Mouse (Mus musculus): ENCODE data around the gene Tmem17.

Tmem17 gene

GRCm38 (mm10) chr11:22512038-22513001 lies at the start of gene Tmem17:
TSS of gene Tmem17 (plus strand) at chr11:22512088.
- peak; percentile 79 for DNase-seq (ENCODE audit: low spot score)

- DNase-seq (ENCODE audit: low spot score) = no peak
Observed at GRCm38 (mm10) chr11:22479836-22480619, 31.9 kb upstream of the Tmem17 start.

- peak; percentile 72 for DNase-seq (ENCODE audit: low spot score)
Observed at GRCm38 (mm10) chr11:22481639-22482361, 30.1 kb upstream of the Tmem17 start.

- no peak for DNase-seq (ENCODE audit: low spot score)
Observed at GRCm38 (mm10) chr11:22482362-22482760, 29.5 kb upstream of the Tmem17 start.

- DNase-seq (ENCODE audit: low spot score) = no peak
Observed at GRCm38 (mm10) chr11:22493694-22494319, 18.1 kb upstream of the Tmem17 start.

- DNase-seq (ENCODE audit: low spot score) = no peak
Observed at GRCm38 (mm10) chr11:22494941-22495340, 16.9 kb upstream of the Tmem17 start.

GRCm38 (mm10) chr11:22499396-22499795 lies 12.5 kb upstream of the Tmem17 start:
- no peak for DNase-seq (ENCODE audit: low spot score)

DNA sequence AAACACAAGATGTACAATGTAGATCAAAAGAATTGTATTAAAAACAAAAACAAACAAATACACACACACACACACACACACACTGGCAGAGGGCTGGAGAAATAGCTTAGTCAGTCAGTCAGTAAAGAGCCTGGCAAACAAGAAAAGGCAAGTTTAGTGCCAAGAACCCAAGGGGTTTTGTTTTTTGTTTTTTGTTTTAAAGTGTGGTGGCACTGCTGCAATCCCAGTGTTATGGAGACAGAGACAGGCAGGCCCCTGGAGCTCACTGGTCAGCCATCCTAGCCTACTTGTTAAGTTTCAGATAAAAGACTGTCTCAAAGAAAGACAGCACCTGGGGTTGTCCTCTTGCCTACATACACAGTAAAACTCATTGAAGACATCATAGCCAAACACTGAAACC lies 12.0 kb upstream of the Tmem17 start:
- peak; percentile 61 for DNase-seq (ENCODE audit: low spot score)

- DNase-seq (ENCODE audit: low spot score) = no peak
Observed at GRCm38 (mm10) chr11:22500771-22501566, 10.9 kb upstream of the Tmem17 start.

DNA sequence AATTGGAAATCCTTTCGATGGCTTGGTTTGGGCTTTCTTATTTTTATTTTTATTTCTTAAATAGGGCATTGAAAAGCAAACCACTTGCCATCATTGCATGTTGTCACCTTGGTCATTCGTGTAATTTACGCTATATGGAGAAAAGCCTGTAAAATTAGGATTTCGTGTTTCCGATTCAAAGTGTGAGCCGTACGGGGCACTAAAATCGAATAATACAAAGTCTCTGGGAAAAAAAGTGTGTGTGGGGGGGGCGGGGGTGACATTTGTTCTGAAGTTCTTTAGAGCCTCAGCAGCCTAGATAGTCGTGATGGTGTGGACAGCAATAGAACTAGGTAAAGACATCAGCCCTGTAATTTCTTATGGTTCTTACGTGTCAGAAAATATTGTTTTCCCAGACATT lies 1.2 kb downstream of the Tmem17 start:
- DNase-seq (ENCODE audit: low spot score) = no peak

- DNase-seq (ENCODE audit: low spot score) = no peak
Observed at GRCm38 (mm10) chr11:22515061-22515460, 3.2 kb downstream of the Tmem17 start.

GRCm38 (mm10) chr11:22518445-22518844 lies 6.6 kb downstream of the Tmem17 start:
- DNase-seq (ENCODE audit: low spot score) = no peak

GRCm38 (mm10) chr11:22520251-22520650 lies 8.4 kb downstream of the Tmem17 start:
- no peak for DNase-seq (ENCODE audit: low spot score)

DNA sequence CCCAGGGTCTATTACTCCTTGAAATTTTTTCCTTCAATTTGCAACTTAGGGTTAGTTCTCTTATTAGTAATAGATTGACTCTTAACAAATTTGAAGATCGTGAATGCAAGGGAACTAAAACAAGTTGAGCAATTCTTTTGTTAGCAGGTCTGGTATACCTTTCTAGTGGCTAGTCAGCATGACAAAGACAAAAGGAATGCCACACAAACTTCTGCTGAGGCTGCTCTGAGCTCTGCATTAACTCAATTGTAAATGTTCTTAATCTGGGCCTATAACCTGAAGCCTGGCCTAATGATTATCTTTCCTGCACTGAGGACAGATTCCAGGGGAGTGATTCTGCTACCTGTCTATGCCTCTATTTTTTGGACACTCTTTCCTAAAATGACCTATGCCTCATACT lies 12.7 kb downstream of the Tmem17 start:
- DNase-seq (ENCODE audit: low spot score) = no peak

GRCm38 (mm10) chr11:22540600-22540999 lies 28.7 kb downstream of the Tmem17 start:
- DNase-seq (ENCODE audit: low spot score) = no peak

DNA sequence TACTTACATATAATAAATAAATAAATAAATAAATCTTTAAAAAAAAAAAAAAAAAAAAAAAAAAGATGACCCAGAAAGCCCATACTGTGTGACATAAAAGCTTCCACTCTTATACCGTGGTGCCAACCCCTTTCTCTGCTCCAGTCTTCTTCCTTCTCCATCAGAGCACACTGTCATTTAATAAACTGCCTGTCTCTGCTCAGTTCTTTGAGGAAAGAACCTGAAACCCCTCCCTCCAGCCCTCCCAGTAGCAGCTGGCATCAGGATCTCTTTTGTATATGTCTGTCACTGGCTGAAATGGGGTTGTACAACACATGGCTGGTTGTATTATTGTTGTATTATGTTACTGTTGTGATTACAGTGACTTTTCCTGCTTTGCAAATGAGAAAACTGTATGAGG lies 48.2 kb downstream of the Tmem17 start:
- DNase-seq (ENCODE audit: low spot score) = no peak

- DNase-seq (ENCODE audit: low spot score) = no peak
Observed at GRCm38 (mm10) chr11:22560503-22561328, 48.8 kb downstream of the Tmem17 start.

GRCm38 (mm10) chr11:22561329-22561592 lies 49.4 kb downstream of the Tmem17 start:
- DNase-seq (ENCODE audit: low spot score) = no peak

GRCm38 (mm10) chr11:22563706-22564105 lies 51.8 kb downstream of the Tmem17 start:
- no peak for DNase-seq (ENCODE audit: low spot score)

- no peak for DNase-seq (ENCODE audit: low spot score)
Observed at GRCm38 (mm10) chr11:22564676-22565075, 52.8 kb downstream of the Tmem17 start.
